Mouse (Mus musculus) CH12.LX (cell line): ENCODE results near the gene Zranb3. TPM values are rescaled to one million over a fixed set of nuclear protein-coding genes. Genes with fewer than 3 reads are reported as not detected.

Experiments used
- DNase-seq: peaks from one replicate; pipeline ENCODE4 v3.0.0-alpha.2; 2013; ENCODE audit errors: extremely low read depth
- H3K27ac ChIP-seq: 2 replicates; pipeline ENCODE4 v1.5.1; 2012; ENCODE audit warnings: low read depth, mild to moderate bottlenecking, control low read depth, moderate library complexity; ENCODE audit not compliant: insufficient read depth
- H3K27me3 ChIP-seq: replicated peaks from 2 replicates; pipeline ENCODE3; 2012; ENCODE audit warnings: inconsistent platforms
- H3K36me3 ChIP-seq, 2 experiments: replicated peaks in 1 of 2; 2 replicates each; pipeline versions ENCODE3 to v1.6.1; 2012; ENCODE audit warnings: inconsistent platforms in 1 of 2, low read length in 1 of 2, mild to moderate bottlenecking in 1 of 2, mixed read lengths in 1 of 2, moderate library complexity in 1 of 2; ENCODE audit not compliant: control insufficient read depth in 1 of 2, insufficient read depth in 1 of 2
- H3K4me1 ChIP-seq, 2 experiments: 2 replicates each; pipeline ENCODE4 v1.6.1; 2012; ENCODE audit warnings: inconsistent platforms in 1 of 2, moderate library complexity in 1 of 2; ENCODE audit not compliant: insufficient read depth in 2 of 2, control insufficient read depth in 1 of 2
- H3K4me2 ChIP-seq: 2 replicates; pipeline ENCODE4 v1.6.1; 2012; ENCODE audit warnings: low read depth, mild to moderate bottlenecking, control low read depth; ENCODE audit not compliant: poor library complexity, insufficient read depth, severe bottlenecking
- H3K4me3 ChIP-seq, 3 experiments: fragments of 150-350 bp in 1 of 3; sonication (generic) in 1 of 3; replicated peaks in 1 of 3; 2 replicates each; pipeline versions ENCODE3 to v1.5.1; 2011 to 2012; ENCODE audit warnings: low read depth in 2 of 3, low read length in 2 of 3, mild to moderate bottlenecking in 2 of 3, moderate library complexity in 2 of 3, control low read depth in 1 of 3, improper control_type of control experiment in 1 of 3, inconsistent platforms in 1 of 3, mixed read lengths in 1 of 3; ENCODE audit not compliant: poor library complexity in 1 of 3
- H3K79me2 ChIP-seq: replicated peaks from 2 replicates; pipeline ENCODE4 v1.6.1; 2012; ENCODE audit warnings: mild to moderate bottlenecking, moderate library complexity; ENCODE audit not compliant: control insufficient read depth, poor library complexity, insufficient read depth, severe bottlenecking; ENCODE audit errors: extremely low read depth
- H3K9ac ChIP-seq: 2 replicates; pipeline ENCODE4 v1.6.1; 2012; ENCODE audit warnings: low read depth, mild to moderate bottlenecking, control low read depth, moderate library complexity; ENCODE audit not compliant: insufficient read depth
- H3K9me3 ChIP-seq: replicated peaks from 2 replicates; pipeline ENCODE3; 2012; ENCODE audit warnings: low read length, inconsistent platforms, mixed read lengths
- BHLHE40 ChIP-seq: IDR thresholded peaks from 2 replicates; pipeline ENCODE4 v1.6.1; 2011; ENCODE audit warnings: mild to moderate bottlenecking, low read depth, low read length, improper control_type of control experiment
- CHD2 ChIP-seq: IDR thresholded peaks from 2 replicates; pipeline ENCODE4 v1.6.1; 2011; ENCODE audit warnings: low read length, improper control_type of control experiment
- E2F4 ChIP-seq: IDR thresholded peaks from 2 replicates; pipeline ENCODE4 v1.6.1; 2011; ENCODE audit warnings: low read depth, low read length, improper control_type of control experiment; ENCODE audit not compliant: insufficient replicate concordance
- EP300 ChIP-seq: IDR thresholded peaks from 2 replicates; pipeline ENCODE4 v1.6.1; 2011; ENCODE audit warnings: low read length, improper control_type of control experiment
- ETS1 ChIP-seq: conservative IDR thresholded peaks from 2 replicates; pipeline ENCODE4 v1.6.1; 2012; ENCODE audit warnings: low read depth, mild to moderate bottlenecking, inconsistent platforms, low read length, improper control_type of control experiment, moderate library complexity
- IRF4 ChIP-seq: IDR thresholded peaks from 2 replicates; pipeline ENCODE4 v1.6.1; 2014; ENCODE audit warnings: low read depth, mild to moderate bottlenecking, inconsistent platforms, low read length, improper control_type of control experiment
- JUND ChIP-seq: conservative IDR thresholded peaks from 2 replicates; pipeline ENCODE4 v1.6.1; 2011; ENCODE audit warnings: low read depth, low read length, improper control_type of control experiment
- MAFK ChIP-seq: IDR thresholded peaks from 2 replicates; pipeline ENCODE4 v1.6.1; 2011; ENCODE audit warnings: low read length, improper control_type of control experiment; ENCODE audit not compliant: insufficient replicate concordance
- MAX ChIP-seq: IDR thresholded peaks from 2 replicates; pipeline ENCODE4 v1.6.1; 2011; ENCODE audit warnings: low read length, improper control_type of control experiment
- MAZ ChIP-seq: IDR thresholded peaks from 2 replicates; pipeline ENCODE4 v1.6.1; 2012; ENCODE audit warnings: low read depth, mild to moderate bottlenecking, inconsistent platforms, low read length, improper control_type of control experiment, moderate library complexity
- MXI1 ChIP-seq: IDR thresholded peaks from 2 replicates; pipeline ENCODE4 v1.6.1; 2011; ENCODE audit warnings: mild to moderate bottlenecking, low read depth, low read length, improper control_type of control experiment
- PAX5 ChIP-seq: IDR thresholded peaks from 2 replicates; pipeline ENCODE4 v1.6.1; 2012; ENCODE audit warnings: low read length, inconsistent platforms, mixed read lengths
- RAD21 ChIP-seq: IDR thresholded peaks from 2 replicates; pipeline ENCODE4 v1.6.1; 2011; ENCODE audit warnings: low read depth, mild to moderate bottlenecking, low read length, improper control_type of control experiment, moderate library complexity
- SMC3 ChIP-seq: IDR thresholded peaks from 2 replicates; pipeline ENCODE4 v1.6.1; 2011; ENCODE audit warnings: low read depth, low read length, improper control_type of control experiment
- TBP ChIP-seq: conservative IDR thresholded peaks from 2 replicates; pipeline ENCODE4 v1.6.1; 2011; ENCODE audit warnings: low read depth, low read length, improper control_type of control experiment
- TCF12 ChIP-seq: IDR thresholded peaks from 2 replicates; pipeline ENCODE4 v1.6.1; 2014; ENCODE audit warnings: low read depth, mild to moderate bottlenecking, inconsistent platforms, low read length, improper control_type of control experiment
- USF1 ChIP-seq: IDR thresholded peaks from 2 replicates; pipeline ENCODE4 v1.6.1; 2014; ENCODE audit warnings: low read depth, mild to moderate bottlenecking, inconsistent platforms, low read length, improper control_type of control experiment
- USF2 ChIP-seq: conservative IDR thresholded peaks from 2 replicates; pipeline ENCODE4 v1.6.1; 2011; ENCODE audit warnings: low read depth, low read length, improper control_type of control experiment
- ZKSCAN1 ChIP-seq: IDR thresholded peaks from 2 replicates; pipeline ENCODE4 v1.6.1; 2012; ENCODE audit warnings: low read depth, inconsistent platforms, low read length, improper control_type of control experiment, borderline replicate concordance
- dilution Hi-C: fragments of 300-500 bp; cut with MboI; formaldehyde crosslinking; loops from 2 replicates; pipeline ENCODE4 v1.14.3; 2020; ENCODE audit warnings: low sequenced_read_pairs; ENCODE audit not compliant: extremely low pct_unique_long_range_greater_than_20kb, extremely low pct_ligation_motif_present
- in situ Hi-C: fragments of 300-500 bp; cut with MboI; formaldehyde crosslinking; loops from 3 replicates; pipeline ENCODE4 v1.14.3; 2019; ENCODE audit warnings: low sequenced_read_pairs, low pct_ligation_motif_present, low pct_unique_long_range_greater_than_20kb, mixed read lengths
- polyA plus RNA-seq: library from polyadenylated mRNA; unstranded; fragments of >175 nt; gene quantifications from 2 replicates; pipeline ENCODE4 v1.2.1, GENCODE M21; 2012; ENCODE audit warnings: low read depth; ENCODE audit not compliant: insufficient read length
- total RNA-seq, 2 experiments: library from RNA; depleted of rRNA; stranded (reverse); fragments of 300-350 nt in 1 of 2; fragments of >200 nt in 1 of 2; gene quantifications; 2 replicates each; pipeline ENCODE4 v1.2.3; 2012 to 2014

The Zranb3 gene
- total and polyA plus RNA-seq, 3 experiments, result 9.9 to 13.6 (median 12.4) TPM

DNA sequence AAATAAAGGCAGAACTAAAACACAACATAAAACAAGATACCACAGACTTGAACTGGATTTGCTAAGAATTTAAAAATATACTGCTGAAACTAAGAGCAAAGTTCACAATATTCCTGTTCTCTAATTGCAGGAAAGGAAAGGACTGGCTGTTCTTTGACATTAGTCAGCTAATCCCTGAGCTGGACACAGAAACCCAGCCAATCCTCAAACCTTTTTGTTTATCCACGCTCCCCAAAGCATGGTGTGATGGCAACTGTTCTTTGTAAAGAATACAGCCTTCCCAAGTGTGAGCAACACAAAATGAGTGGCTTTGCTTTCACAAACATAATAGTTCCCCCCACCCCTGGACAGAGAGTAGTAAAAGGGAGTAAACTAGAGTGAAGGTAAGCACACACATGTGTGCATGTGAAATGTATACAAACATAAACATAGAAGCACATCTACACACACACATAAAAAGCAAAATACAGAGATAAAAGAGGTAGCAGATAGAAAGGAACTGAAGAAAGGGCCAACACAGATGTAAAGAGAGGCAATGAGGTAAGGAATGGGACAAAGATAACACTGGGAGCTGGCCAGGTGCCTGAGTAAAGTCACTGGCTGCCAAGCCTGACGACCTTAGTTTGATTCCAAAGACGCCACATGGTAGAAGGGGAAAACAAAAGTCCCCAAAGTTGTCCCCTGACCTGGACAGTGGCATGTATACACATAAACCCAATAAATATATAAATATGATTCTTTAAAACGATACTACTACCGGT lies 21.7 kb downstream of the Zranb3 start:
- in situ Hi-C loops, result no loop called here
- TF ChIP-seq TBP (no peak), MXI1 (no peak), MAFK (no peak)
- TF ChIP-seq, all 38 proteins: peak for 0
- no peak for DNase-seq
- H3K27ac ChIP-seq, result no peak overlapping the region
- H3K9ac ChIP-seq, result no peak overlapping the region
- H3K36me3 ChIP-seq, result peaks cover 3 to 28% of the 10 kb centered on the region in 2 experiments
- peaks cover 0 to 23% of the 10 kb centered on the region in 2 experiments; a peak in 2 of 4 replicates for H3K4me1 ChIP-seq
- no peak overlapping the region for H3K4me3 ChIP-seq
- H3K79me2 ChIP-seq, result no peaks in the 10 kb centered on the region
- H3K9me3 ChIP-seq, result no peaks in the 10 kb centered on the region
- H3K27me3 ChIP-seq, result no peaks in the 10 kb centered on the region
- no peak overlapping the region for H3K4me2 ChIP-seq
- dilution Hi-C loops, result no loop called here

GRCm38 (mm10) chr1:128078646-128079045 lies 24.2 kb downstream of the Zranb3 start:
- DNase-seq, result no peak
- H3K36me3 ChIP-seq, result peaks cover 6 to 26% of the 10 kb centered on the region in 2 experiments
- no peak overlapping the region for H3K4me2 ChIP-seq
- H3K27ac ChIP-seq, result no peak overlapping the region
- H3K79me2 ChIP-seq, result no peaks in the 10 kb centered on the region
- H3K9me3 ChIP-seq, result no peaks in the 10 kb centered on the region
- in situ Hi-C loops, result no loop called here
- no peaks in the 10 kb centered on the region for H3K27me3 ChIP-seq
- H3K4me1 ChIP-seq, result peaks cover 0 to 19% of the 10 kb centered on the region in 2 experiments; a peak in 2 of 4 replicates
- no peak overlapping the region for H3K9ac ChIP-seq
- no peak overlapping the region for H3K4me3 ChIP-seq
- dilution Hi-C loops, result no loop called here
- TF ChIP-seq JUND (no peak), MAX (no peak), USF2 (no peak), ETS1 (no peak), MAZ (no peak), BHLHE40 (no peak), RAD21 (no peak), E2F4 (no peak), EP300 (no peak), IRF4 (no peak), CHD2 (no peak), USF1 (no peak), SMC3 (no peak), PAX5 (no peak), TCF12 (no peak), ZKSCAN1 (no peak)
